Mouse (Mus musculus): ENCODE measurements at regions not wholly inside any gene's neighbourhood (a gene's known extent, or its start where the extent isn't known, plus 50 kb on each side); places are given as distances from the start of the nearest gene placed in this dataset.
"Not testable (repeated sequence)": the region's sequence is repeated elsewhere in the genome, so short reads cannot be mapped to it uniquely, and the experiment has no call there.

GRCm38 (mm10) chr17:83968124-83968523 lies 120.4 kb upstream of the Haao start:
- in situ Hi-C loops (cut with MboI, MseI), result not testable (repeated sequence)

- in situ Hi-C loops (cut with MboI, MseI), result no loop called here
Observed at GRCm38 (mm10) chr17:83967007-83967406, 119.2 kb upstream of the Haao start.

GRCm38 (mm10) chr17:83964454-83965211 lies 116.9 kb upstream of the Haao start:
- in situ Hi-C loops (cut with MboI, MseI), result no loop called here

DNA sequence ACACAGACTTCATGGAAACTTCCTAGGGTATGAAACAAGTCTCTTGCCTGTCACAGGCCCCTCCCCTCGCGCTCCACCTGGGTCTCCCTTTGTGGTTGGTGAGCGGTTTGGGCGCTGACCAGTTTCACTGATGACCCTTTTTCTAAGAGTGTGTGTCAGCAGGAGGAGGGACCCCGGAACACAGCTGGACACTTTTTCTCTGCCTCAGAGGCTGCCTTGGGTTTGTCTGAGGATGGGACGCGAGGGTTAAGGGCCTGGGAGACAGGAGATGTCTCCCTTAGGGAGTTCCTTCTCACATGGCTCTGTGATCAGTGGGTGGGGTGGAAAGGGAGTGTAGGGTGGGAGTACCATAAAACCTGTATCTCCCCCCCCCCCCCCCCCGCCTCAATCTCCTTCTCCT lies 115.8 kb upstream of the Haao start:
- in situ Hi-C loops (cut with MboI, MseI), result no loop called here

GRCm38 (mm10) chr17:83962841-83963240 lies 115.1 kb upstream of the Haao start:
- in situ Hi-C loops (cut with MboI, MseI), result no loop called here

DNA sequence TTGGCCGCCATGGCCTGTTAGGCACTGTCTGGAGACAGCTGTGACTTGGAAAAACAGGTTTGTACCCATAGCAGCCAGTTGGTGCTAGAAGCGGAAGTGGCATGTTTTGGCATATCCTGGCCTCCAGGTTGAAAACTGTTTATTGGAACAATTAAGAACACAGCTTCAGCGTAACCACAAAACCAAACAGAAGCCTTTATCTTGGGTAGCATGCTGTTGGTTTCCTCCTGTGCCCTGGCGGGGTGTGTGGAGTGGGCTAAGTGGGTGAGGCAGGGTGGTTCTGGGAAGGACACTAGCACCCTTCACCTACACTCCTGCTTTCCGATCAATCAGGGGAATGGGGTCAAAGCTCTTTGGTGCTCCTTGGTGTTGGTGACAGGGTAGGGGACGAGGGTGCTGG lies 114.4 kb upstream of the Haao start:
- in situ Hi-C loops (cut with MboI, MseI), result no loop called here

- in situ Hi-C loops (cut with MboI, MseI), result no loop called here
Observed at GRCm38 (mm10) chr17:83960821-83961220, 113.1 kb upstream of the Haao start.

GRCm38 (mm10) chr17:83960158-83960557 lies 112.4 kb upstream of the Haao start:
- in situ Hi-C loops (cut with MboI, MseI), result no loop called here

- in situ Hi-C loops (cut with MboI, MseI), result loop anchor here (5.0 kb wide), 1 partner anchor 67 kb away; no protein-coding TSS in a partner anchor
Observed at GRCm38 (mm10) chr17:83959159-83959848, 111.5 kb upstream of the Haao start.

DNA sequence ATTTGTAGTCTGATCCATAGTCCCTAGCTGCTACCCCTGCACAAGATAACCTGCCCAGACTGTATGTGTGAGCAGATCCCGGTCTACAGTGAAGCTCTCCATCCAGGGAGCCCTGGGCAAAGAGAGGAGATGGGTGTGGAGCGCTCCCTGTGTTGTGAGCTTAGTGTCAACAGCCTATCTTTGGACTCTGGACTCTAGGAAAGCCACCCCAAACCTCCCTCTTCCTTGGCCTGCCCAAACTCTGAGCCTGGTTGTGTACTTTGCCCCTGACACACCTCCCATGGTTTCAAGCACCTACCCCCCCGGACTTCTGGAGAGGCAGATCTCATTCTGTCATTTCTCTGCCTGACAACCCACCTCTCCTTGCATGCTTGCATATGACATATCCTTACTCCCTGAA lies 110.9 kb upstream of the Haao start:
- in situ Hi-C loops (cut with MboI, MseI), result loop anchor here (5.0 kb wide), 1 partner anchor 66 kb away; no protein-coding TSS in a partner anchor

DNA sequence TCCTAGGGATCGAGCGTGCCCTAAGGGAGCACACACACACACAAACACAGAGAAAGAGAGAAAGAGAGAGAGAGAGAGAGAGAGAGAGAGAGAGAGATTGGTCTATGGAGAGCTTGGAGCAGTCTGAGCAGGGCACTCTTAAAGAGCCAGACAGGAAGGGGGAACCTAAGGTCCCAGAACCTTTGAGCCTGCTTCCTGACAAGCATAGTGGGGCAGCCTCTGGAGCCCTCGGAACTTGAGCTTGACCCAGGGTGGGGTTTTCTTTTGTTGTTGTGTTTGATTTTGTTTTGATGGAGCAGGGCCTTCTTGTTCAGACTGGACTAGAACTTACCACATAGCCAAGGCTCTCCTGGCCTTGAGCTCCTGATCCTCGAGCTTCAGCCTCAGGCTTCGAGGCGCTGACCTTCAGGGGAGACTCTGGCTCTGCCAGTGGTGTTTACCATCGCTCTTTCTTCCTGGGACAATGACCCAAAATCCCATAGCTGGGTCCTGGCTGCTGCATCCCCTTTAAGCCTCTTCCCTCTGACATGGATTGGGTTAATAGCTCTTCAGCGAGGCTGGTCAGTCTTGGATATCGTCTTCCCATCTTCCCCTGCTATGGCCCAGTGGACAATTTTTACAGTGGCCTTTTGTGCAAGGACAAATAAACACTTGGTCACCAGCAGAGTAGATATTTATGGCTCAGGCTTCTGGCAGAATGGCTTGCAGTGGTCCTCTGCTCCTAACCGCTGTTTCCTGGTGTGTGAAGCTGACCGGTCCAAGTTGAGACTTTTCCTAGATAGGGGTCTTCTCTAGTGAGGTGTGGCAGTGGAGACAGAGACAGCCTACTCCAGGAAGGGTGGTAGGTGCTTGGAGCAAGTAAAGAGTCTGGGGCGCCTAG lies 110.1 kb upstream of the Haao start:
- in situ Hi-C loops (cut with MboI, MseI), result loop anchor here (5.0 kb wide), 1 partner anchor 66 kb away; no protein-coding TSS in a partner anchor

- in situ Hi-C loops (cut with MboI, MseI), result loop anchor here (5.0 kb wide), 1 partner anchor 65 kb away; no protein-coding TSS in a partner anchor
Observed at GRCm38 (mm10) chr17:83956821-83957565, 109.2 kb upstream of the Haao start.

DNA sequence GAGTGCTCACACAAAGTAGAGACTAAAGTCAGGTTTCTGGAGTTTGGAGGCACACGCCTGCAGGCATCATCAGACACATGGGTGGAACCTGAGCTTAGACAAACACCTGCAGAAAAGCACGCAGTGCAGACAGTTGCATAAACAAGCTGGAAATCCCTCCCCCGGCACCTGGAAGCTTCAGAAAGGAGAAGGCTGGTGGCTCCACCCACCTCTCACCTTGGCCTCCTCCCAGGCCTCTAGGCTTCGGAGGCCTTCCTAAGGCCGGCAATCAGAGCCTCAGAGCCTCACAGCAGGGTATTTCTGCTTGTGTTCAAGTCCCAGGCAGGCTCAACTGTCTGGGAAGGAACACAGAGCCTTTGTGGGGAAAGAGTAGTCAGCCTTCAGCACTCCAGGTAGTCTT lies 108.2 kb upstream of the Haao start:
- in situ Hi-C loops (cut with MboI, MseI), result loop anchor here (5.0 kb wide), 1 partner anchor 64 kb away; no protein-coding TSS in a partner anchor

DNA sequence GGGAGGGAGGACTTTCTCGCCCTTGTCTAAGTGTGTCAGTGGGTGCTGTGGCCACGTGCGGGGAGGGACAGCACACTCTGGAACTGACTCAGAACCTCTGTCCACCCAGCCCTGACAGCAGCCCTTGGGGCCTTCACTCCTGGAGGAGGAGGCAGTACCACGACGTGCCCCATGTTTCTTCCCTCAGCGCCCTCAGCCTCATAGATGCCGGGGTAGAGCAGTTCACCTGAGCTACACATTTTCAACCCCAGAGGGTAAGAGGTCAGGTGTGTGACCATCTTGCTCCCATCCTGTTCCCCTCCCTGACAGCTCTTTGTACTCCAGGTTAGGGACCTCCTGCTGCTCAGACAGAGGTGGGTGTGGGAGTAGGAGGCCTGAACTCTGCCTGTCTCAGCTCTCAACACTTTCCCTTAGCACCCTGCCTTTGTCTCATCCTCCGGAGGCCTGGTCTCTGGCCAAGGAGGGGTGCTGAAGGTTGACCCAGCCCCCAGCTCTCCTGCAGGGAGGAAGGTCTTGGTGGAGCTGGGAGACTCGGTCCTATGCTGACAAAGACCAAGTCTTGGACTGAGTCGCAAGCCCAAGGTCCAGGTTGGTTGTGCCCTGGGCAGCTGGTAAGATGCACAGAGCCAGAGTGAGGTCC lies 107.4 kb upstream of the Haao start:
- in situ Hi-C loops (cut with MboI, MseI), result loop anchor here (5.0 kb wide), 1 partner anchor 63 kb away; no protein-coding TSS in a partner anchor

DNA sequence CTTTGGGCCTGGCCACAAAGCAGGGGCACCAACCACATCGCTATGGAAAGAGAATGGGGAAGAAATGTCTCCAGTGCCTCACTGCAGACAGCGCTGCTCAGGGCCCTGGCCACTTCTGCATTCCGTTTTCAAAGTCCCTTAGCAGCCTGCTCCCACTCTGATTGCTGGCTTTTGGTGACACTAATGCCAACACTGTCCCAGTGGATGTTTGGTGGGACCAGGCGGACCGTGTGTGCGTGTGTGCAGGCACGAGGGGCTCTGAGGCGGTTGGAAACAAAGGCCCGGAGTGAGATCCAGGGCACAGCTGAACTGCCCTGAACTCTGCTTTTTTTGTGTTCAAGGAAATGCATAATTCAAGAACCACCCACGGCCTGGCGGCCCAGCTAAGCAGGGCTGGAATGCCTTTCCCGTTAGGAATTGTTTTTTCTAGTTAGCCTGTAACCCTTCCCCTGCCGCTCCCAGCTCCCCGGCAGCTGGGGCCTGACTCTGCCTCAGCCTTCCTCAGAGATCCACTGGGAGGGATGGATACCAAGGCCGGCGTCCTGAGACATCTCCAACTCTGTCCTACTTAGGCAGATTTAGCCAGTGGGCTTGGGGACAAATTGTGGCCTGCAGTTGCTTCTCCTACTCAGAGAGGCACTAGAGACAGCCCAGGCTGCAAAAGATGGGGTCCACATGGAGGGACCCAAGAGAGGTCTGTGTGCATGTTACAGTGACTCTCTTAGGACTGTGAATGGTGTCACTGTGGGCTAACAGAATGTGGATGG lies 106.7 kb upstream of the Haao start:
- in situ Hi-C loops (cut with MboI, MseI), result loop anchor here (5.0 kb wide), 1 partner anchor 62 kb away; no protein-coding TSS in a partner anchor

DNA sequence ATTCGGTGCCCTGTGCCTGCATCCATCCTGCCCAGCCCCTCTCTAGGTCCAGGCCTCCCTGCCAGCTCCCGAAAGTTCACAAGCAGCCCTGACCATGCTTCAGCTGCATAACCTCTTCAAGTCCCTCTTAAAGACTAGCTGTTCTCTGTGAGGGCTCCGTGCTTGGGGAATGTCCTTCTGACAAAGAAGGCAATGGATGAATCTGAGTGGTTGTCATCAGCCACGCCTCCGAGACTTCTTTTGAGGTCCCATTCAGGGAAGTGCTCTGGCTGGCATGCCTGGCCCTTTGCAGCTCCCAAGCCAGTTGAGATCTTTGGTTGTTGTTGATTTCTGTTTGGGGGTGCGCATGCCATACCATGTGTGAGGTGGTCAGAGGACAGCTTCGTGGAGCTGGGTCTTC lies 105.9 kb upstream of the Haao start:
- in situ Hi-C loops (cut with MboI, MseI), result no loop called here

- in situ Hi-C loops (cut with MboI, MseI), result no loop called here
Observed at GRCm38 (mm10) chr17:83946718-83947117, 99.0 kb upstream of the Haao start.

DNA sequence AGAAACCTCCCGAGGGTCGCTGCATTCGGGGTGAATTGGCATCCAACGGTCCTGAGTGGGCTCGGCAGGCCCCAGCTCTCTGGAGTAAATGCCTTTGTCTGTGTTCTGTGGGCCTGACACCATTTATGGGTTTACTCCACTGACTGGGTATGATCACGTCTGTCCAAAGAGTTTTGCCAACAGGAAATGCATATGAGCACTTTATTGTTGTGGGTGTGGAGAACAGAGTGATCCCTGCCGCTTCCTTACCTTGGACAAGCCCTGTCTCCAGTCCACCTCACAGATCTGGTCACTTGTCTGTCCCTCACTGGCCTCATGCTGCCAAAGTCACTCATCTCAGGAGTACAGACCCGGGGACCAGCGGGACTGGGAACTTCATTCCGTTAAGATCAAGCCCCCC lies 91.6 kb upstream of the Haao start:
- in situ Hi-C loops (cut with MboI, MseI), result no loop called here

DNA sequence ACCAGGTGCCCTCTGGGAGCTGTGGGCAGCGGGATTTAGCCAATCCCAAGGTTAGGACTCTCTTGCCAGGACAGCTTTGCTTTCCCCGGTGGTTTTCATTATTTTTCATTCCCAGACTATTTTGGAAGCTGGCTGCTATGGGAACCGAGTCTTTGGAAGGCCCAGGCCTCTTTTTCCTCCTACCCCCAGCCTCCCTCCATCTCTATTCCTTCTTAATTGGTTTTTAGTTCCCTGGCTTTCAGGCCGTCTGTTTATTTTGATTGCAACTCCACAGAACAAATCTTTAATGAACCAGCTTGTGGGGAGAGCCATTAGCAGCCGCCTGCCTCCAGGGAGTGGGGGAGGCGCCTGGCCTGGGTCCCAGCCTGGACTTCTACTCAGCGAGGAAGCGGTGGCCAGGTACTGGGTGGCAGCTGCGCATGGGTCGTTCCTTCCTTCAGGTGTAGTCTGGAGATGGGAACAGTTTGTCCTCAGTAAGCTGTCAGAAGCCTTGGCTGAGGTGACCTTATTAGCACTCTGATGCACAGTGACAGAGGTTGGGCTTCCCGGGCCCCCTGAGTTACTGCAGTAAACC lies 91.0 kb upstream of the Haao start:
- in situ Hi-C loops (cut with MboI, MseI), result no loop called here
